10 mouse cellular contexts compared by ENCODE assay signal in genomic region chr3:129332142-129332541, GRCm38 (mm10). TPM values are rescaled to one million over a fixed set of nuclear protein-coding genes. Genes with fewer than 3 reads are reported as not detected.
A peak's percentile ranks its signal among the peaks of the same experiment; 100 is the strongest.
DNase-seq lines count a peak whose midpoint lies in the region; ATAC-seq and TF ChIP-seq lines count a peak whose summit lies in the region.
"Had no signal": no experiment of that assay in that cellular context is flagged by ENCODE, and none has a peak within 500 bp of the region (broad histone marks: within the 10 kb centered on the region; RNA-seq: fewer than 3 reads in every experiment).

No protein-coding gene starts in this region.

- H3K27ac ChIP-seq in heart, adult 2 months, result peak overlapping the region; percentile 61
- H3K27ac ChIP-seq in liver, adult 2 months (replicated peaks; ENCODE audit: insufficient read depth, low read depth, low read length), result peak overlapping the region; percentile 73
- H3K27ac ChIP-seq in intestine, embryonic 16.5 days (ENCODE audit: low read length), result peak overlapping the region; percentile 6
- peak overlapping the region; percentile 61 for H3K27ac ChIP-seq in small intestine, adult 2 months (ENCODE audit: insufficient read depth, low read depth, low read length)
- H3K27ac ChIP-seq: midbrain, embryonic 12.5 days had no signal

- DNase-seq in heart, adult 2 months, result peak in 1 of 2 experiments; percentile 14
- DNase-seq in heart, postnatal 14 days, result no peak
- no peak for DNase-seq in liver, adult 2 months (ENCODE audit: extremely low read depth, low read depth, low spot score)
- no peak for DNase-seq in liver
- DNase-seq in urinary bladder, postnatal 25 days (ENCODE audit: low spot score), result no peak
- DNase-seq in spleen, adult 18-20 months, result no peak

- no peak for TF ChIP-seq POLR2A in heart, adult 2 months (IDR thresholded peaks at IDR 0.05; ENCODE audit: insufficient read depth, low read depth, low read length)
- TF ChIP-seq POLR2A in liver, adult 2 months (IDR thresholded peaks at IDR 0.05; ENCODE audit: extremely low read depth, insufficient read depth, low read length), result no peak
- TF ChIP-seq POLR2A in small intestine, adult 2 months (IDR thresholded peaks at IDR 0.05; ENCODE audit: low read depth, low read length), result no peak

- TF ChIP-seq EP300 in heart, adult 2 months (IDR thresholded peaks at IDR 0.05; ENCODE audit: insufficient read depth, low read depth, low read length), result no peak

- H3K9ac ChIP-seq in heart, adult 2 months (ENCODE audit: low read depth, low read length), result peak overlapping the region; percentile 2
- H3K9ac ChIP-seq in liver, adult 2 months (ENCODE audit: low read depth, low read length), result peak overlapping the region; percentile 58
- peak overlapping the region; percentile 69 for H3K9ac ChIP-seq in intestine, embryonic 16.5 days (ENCODE audit: low read depth, low read length)
- H3K9ac ChIP-seq: midbrain, embryonic 12.5 days had no signal

- 29% methylated on average over 7 of the region's 7 CpGs for WGBS in heart, adult 2 months
- 7% methylated on average over 7 of the region's 7 CpGs for WGBS in liver, adult 2 months
- 32% methylated on average over 7 of the region's 7 CpGs for WGBS in intestine, embryonic 16.5 days
- WGBS in small intestine, adult 2 months, result 36% methylated on average over 7 of the region's 7 CpGs

- peak overlapping the region; percentile 40 for H3K4me3 ChIP-seq in heart, adult 2 months
- peak overlapping the region; percentile 73 for H3K4me3 ChIP-seq in liver, adult 2 months (ENCODE audit: insufficient read depth, low read depth, low read length)
- H3K4me3 ChIP-seq in intestine, embryonic 16.5 days (ENCODE audit: low read length), result peak overlapping the region; percentile 56
- peak overlapping the region; percentile 84 for H3K4me3 ChIP-seq in small intestine, adult 2 months (ENCODE audit: low read depth, low read length)
- H3K4me3 ChIP-seq: midbrain, embryonic 12.5 days had no signal

- no peaks in the 10 kb centered on the region for H3K27me3 ChIP-seq in heart, adult 2 months (ENCODE audit: control insufficient read depth, insufficient read depth, low read length)
- no peaks in the 10 kb centered on the region for H3K27me3 ChIP-seq in liver, adult 2 months (ENCODE audit: control insufficient read depth, insufficient read depth, low read length)
- H3K27me3 ChIP-seq in intestine, embryonic 16.5 days (replicated peaks; ENCODE audit: control insufficient read depth, insufficient read depth, low read length), result no peaks in the 10 kb centered on the region
- no peaks in the 10 kb centered on the region for H3K27me3 ChIP-seq in small intestine, adult 2 months (ENCODE audit: control insufficient read depth, insufficient read depth, low read length)
- H3K27me3 ChIP-seq: midbrain, embryonic 12.5 days had no signal

- intact Hi-C loops in heart, adult 2 months (cut with DNase I), result no loop called here
- intact Hi-C loops in heart, postnatal 14 days (cut with DNase I), result no loop called here

- peak overlapping the region; percentile 40 for H3K4me2 ChIP-seq in intestine, embryonic 16.5 days (ENCODE audit: low read depth, low read length)
- H3K4me2 ChIP-seq: midbrain, embryonic 12.5 days had no signal

- no peaks in the 10 kb centered on the region for H3K9me3 ChIP-seq in intestine, embryonic 16.5 days (ENCODE audit: control insufficient read depth, low read length)
- H3K9me3 ChIP-seq: midbrain, embryonic 12.5 days had no signal

- TF ChIP-seq CTCF in heart, adult 2 months (IDR thresholded peaks at IDR 0.05), result no peak
- TF ChIP-seq CTCF in liver, adult 2 months (IDR thresholded peaks at IDR 0.05; ENCODE audit: low read depth, low read length), result no peak
- no peak for TF ChIP-seq CTCF in small intestine, adult 2 months (IDR thresholded peaks at IDR 0.05; ENCODE audit: extremely low read depth, insufficient read length, insufficient replicate concordance, low read depth, low read length)

- H3K79me2 ChIP-seq in heart, adult 2 months (replicated peaks; ENCODE audit: control insufficient read depth, insufficient read depth, low read length), result no peaks in the 10 kb centered on the region
- peaks cover 12% of the 10 kb centered on the region for H3K79me2 ChIP-seq in liver, adult 2 months (ENCODE audit: control insufficient read depth, insufficient read depth, low read length)

- H3K36me3 ChIP-seq in heart, adult 2 months (ENCODE audit: control insufficient read depth, insufficient read depth, low read length), result no peaks in the 10 kb centered on the region
- no peaks in the 10 kb centered on the region for H3K36me3 ChIP-seq in liver, adult 2 months (ENCODE audit: control insufficient read depth, insufficient read depth, low read length)
- H3K36me3 ChIP-seq in intestine, embryonic 16.5 days (ENCODE audit: control insufficient read depth, insufficient read depth, low read length), result no peaks in the 10 kb centered on the region
- peaks cover 11% of the 10 kb centered on the region; the same call in 1 of the 2 replicates for H3K36me3 ChIP-seq in small intestine, adult 2 months (ENCODE audit: control insufficient read depth, insufficient read depth, low read length)
- H3K36me3 ChIP-seq: midbrain, embryonic 12.5 days had no signal

- peak; percentile 50 for ATAC-seq in intestine, embryonic 16.5 days

- peaks cover 3% of the 10 kb centered on the region; the same call in 1 of the 2 replicates for H3K4me1 ChIP-seq in heart, adult 2 months (ENCODE audit: control insufficient read depth, insufficient read depth, low read length)
- peaks cover 17% of the 10 kb centered on the region for H3K4me1 ChIP-seq in liver, adult 2 months (ENCODE audit: control insufficient read depth, insufficient read depth, low read length)
- H3K4me1 ChIP-seq in intestine, embryonic 16.5 days (ENCODE audit: control insufficient read depth, insufficient read depth, low read length), result peaks cover 9% of the 10 kb centered on the region
- peaks cover 6% of the 10 kb centered on the region for H3K4me1 ChIP-seq in small intestine, adult 2 months (ENCODE audit: control insufficient read depth, insufficient read depth, insufficient read length, low read length)
- H3K4me1 ChIP-seq: midbrain, embryonic 12.5 days had no signal

RNA-seq across cellular contexts. Expression of gene Enpep, which starts 0.4 kb away (rescaled TPM):
- total RNA-seq in heart, adult 2 months (2021), result 1 to 10 TPM; 5.9 to 6.2 TPM
- 5.1 and 9.7 TPM in 2 replicates for polyA plus RNA-seq in heart, adult 2 months (2012; rRNA removed)
- 1 to 10 TPM; 7.1 to 7.9 TPM for total RNA-seq in heart, postnatal 14 days (2021)
- total RNA-seq in liver, adult 2 months (2014; rRNA removed), result 74.6 and 82.6 TPM in 2 replicates
- polyA plus RNA-seq in liver, adult 2 months (2012; rRNA removed), result 21.1 TPM in 2 replicates
- polyA plus RNA-seq in intestine, embryonic 16.5 days (2015; fragmentation: Nextera tagmentation; extraction: Ambion mirVana), result 143 and 194 TPM in 2 replicates
- 14.6 and 59.7 TPM in 2 replicates for polyA plus RNA-seq in small intestine, adult 2 months (2012; rRNA removed)
- polyA plus RNA-seq: C2C12 had no signal

Comparison
In these comparisons a context has a peak if more than half of its experiments do, and no peak if none do; other contexts are left out.
1. H3K27ac ChIP-seq: peak in every context shown above with its lines; median percentile 73 in liver, adult 2 months; 61 in heart, adult 2 months; 61 in small intestine, adult 2 months; 6 in intestine, embryonic 16.5 days.
2. H3K9ac ChIP-seq: peak in every context shown above with its lines; median percentile 69 in intestine, embryonic 16.5 days; 58 in liver, adult 2 months; 2 in heart, adult 2 months.